Mouse (Mus musculus) c-Kit-positive CD71-positive TER-119-negative erythroid progenitor cells, embryonic 14.5 days (primary cell): ENCODE results near the gene Tmtc1.

ENCODE experiments used
- DNase-seq: peaks from one replicate; pipeline ENCODE4 v3.0.0-alpha.2; 2013; ENCODE audit warnings: low read depth

Gene Tmtc1

GRCm38 (mm10) chr6:148305821-148306220 is 138.4 kb downstream of the Tmtc1 start:
- DNase-seq = no peak

GRCm38 (mm10) chr6:148305191-148305590 is 139.0 kb downstream of the Tmtc1 start:
- no peak for DNase-seq

- no peak for DNase-seq
Measured at GRCm38 (mm10) chr6:148302261-148302660, 141.9 kb downstream of the Tmtc1 start.

GRCm38 (mm10) chr6:148297086-148297485 is 147.1 kb downstream of the Tmtc1 start:
- DNase-seq = no peak

- no peak for DNase-seq
Measured at GRCm38 (mm10) chr6:148296418-148296817, 147.8 kb downstream of the Tmtc1 start.

- DNase-seq = no peak
Measured at GRCm38 (mm10) chr6:148294506-148294905, 149.7 kb downstream of the Tmtc1 start.

DNA sequence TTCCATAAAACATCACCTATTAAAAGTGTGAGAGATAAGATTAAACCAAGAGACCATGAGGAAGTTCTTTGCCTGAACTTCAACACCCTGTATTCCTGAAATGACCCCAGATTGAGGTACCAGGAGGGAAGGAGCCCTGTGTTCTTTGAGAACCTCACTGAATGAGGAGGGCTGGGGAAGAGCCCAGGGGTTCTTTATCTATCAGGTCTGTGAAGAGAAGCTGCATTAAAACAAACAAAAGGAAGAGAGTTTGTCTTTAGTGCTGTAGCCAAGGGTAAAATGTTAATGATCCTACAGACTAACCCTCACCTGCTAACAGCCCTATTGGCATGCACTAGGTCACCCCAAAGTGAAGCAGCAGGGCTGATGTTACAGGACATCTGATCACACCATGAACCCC is 153.3 kb downstream of the Tmtc1 start:
- no peak for DNase-seq

DNA sequence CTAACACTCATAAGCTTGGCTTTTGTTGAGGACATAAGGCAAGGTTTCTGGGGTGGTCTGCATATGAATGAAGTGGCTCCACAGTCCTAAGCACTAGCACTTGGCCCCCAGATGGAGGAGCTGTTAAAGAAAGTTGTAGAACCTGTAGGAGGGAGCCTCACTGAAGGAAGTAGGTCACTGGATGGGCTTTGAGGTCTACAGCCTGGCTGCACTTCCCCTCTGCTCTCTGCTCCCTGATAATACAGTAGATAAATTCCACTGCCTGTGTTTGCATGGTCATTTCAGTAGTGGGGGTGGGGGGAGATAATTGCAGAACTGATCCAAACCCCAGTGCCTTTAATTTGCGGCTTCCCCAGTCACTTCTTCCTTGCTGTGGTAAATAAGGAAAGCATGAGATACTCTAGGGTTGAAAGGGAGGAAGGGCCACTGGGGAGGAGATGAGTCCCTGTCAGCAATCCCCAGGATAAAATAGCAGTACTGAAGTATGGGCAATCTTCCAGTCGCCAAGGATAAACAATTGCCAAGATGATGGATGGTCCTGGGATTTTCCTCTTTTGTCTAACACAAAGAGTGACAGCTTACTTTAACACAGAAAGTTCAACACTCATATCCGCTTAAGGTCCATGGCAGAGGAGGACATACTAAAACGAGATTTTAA is 160.8 kb downstream of the Tmtc1 start:
- no peak for DNase-seq

DNA sequence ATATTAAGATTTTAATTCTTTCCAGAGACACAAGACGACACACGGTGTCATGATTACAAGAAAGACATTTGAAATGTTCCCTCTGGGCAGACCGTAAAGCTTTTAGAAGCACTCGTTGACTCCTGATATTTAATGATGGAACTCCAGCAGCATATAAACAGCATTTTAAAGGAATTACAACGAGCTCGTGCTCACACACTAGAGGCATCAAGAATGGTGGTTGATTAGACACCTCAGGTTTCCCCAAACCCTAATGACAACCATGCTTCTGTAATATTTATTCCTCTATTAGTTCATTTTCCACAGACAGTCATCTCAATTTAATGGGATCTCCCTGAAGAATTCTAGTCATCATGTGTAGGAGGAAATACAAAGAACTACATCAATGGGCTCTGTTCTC is 164.9 kb downstream of the Tmtc1 start:
- DNase-seq = no peak

DNA sequence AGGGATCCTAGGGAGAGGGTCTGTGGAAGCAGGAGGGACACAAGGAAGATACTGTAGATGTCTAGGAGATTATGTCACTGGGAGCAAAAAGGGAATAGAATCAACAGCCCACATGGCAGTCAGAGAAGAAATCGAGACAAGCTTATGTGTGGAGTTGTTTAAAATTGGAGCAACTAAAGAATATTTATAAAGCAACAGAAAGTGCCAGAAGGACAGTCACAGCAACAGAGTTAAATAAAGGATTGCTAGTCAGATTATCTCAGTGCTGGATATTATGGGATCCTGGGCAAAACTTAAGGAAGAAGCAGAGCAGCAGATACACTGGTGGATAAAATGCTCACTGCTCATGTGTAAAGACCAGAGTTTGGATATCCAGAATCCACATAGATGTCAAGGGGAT is 167.8 kb downstream of the Tmtc1 start:
- DNase-seq = no peak

DNA sequence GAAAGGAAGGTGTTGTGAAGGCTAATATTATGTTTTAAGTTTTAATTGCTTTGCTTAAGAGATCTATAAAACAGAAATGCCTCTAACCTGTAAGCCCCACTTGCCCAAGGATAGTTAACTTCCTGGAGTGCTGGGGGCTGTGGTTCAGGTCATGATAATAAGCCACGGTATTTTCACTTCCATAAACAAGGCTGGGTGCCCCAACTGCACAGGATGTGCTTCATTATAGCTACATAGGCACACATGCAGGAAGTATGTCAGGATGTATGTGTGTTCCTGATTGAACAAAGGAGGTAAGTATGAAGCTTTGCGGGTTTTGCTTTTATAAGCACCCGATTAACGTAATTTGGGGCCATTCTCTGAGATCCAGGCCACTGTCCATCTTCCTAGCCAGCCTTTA is 169.1 kb downstream of the Tmtc1 start:
- no peak for DNase-seq

DNA sequence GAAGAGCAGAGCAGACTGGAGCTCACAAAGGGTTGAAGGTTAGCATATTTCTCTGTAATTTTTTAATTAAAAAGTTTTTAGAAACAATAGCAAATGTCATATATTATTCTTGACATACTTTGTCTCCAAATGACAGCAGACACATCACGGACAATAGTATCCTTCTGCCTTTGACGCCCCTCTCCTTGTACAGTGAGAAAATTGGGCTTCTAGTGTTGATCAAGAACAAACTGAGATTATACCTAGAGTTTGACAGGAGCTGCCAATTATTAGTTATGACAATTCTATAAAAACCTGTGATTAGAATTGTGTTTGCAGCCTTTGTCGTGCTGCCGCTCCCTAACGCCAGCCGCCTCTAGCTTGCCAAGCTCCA is 183.5 kb downstream of the Tmtc1 start:
- DNase-seq = no peak

- no peak for DNase-seq
Measured at GRCm38 (mm10) chr6:148259979-148260728, 184.0 kb downstream of the Tmtc1 start.

DNA sequence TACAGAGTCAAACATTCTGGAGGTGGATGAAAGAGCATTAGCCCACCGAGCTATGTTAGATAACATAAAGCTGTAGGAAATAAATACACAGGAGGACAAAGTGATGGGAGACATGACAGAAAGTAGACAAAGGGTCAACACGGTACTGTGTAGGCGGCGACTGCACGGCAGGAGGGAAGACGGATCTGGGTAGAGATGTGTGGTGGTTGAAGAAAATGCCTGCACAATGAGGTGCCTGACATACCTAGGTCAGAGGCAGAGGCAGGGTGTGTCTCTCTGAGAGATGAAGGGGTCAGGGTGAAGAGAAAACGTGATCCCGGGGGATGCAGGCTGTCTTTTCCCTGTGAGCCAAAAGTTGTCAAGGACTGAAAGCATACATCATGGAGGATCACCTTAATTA is 185.1 kb downstream of the Tmtc1 start:
- DNase-seq = no peak

DNA sequence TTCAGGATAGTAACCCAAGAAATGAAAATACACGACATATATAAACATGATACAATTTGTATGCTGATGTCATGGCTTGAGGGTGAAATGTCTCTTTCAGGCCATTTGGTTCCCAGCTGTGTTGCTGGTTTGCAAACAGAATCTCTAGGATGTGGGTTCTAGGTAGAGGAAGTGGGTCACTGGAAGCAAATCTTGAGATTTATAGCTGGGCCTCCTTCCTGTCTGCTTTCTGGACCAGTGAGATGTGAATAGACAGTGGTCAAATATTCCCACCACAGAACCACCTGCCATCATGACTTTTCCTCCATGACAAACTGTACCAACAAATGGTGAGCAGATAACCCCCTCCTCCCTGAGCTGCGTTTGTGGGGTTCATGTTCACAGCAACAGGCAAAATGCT is 186.4 kb downstream of the Tmtc1 start:
- DNase-seq = no peak

GRCm38 (mm10) chr6:148256109-148256508 is 188.1 kb downstream of the Tmtc1 start:
- no peak for DNase-seq

DNA sequence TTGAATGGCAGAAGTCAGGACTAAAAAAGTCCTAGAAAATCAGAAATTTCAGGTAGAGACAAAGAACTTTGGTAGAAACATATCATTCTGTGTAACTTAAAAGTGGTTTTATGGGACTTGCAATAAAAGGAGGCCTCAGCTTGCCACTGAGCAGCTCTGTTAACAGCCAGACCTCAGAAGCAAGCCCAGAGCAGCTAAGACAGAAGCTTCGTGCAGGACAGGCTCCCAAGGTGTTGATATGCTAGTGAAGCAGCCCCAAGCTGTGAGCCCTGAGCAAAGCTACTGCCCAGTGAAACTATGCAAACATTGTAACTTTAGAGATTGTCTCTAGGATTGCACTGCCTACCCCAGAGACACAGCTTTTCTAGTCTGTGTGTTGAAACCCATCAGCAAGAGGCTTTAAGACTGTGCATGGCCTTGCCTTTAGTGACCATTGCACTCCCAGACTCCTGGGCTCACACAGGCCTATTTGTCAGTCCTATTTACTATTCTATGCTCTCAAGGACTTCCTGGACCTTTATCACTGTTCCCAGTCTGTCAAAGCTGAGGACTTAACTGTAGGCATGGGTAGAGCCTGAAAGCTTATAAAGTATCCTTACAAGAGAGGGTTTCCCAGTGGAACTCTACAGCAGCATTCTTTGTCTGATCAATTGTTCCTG is 188.7 kb downstream of the Tmtc1 start:
- DNase-seq = no peak

DNA sequence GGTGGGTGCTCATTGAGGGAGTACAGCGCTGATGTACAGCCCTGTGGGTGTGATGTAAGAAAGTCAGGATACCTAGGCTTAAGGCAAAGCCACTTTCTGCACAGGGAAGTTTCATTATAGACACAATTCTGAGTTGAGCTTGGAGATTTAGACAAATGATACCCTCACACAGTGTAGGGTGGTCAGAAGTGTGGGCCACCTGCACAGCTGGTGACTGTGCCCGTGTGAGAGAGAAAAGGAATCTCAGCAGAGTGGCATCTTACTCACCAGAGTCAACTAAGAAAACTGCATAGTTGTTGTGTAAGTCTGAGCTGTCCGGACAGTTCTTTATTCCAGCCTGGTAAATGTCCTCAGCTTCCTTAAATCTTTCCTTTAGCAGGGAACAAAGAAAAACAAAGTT is 195.0 kb downstream of the Tmtc1 start:
- DNase-seq = no peak

DNA sequence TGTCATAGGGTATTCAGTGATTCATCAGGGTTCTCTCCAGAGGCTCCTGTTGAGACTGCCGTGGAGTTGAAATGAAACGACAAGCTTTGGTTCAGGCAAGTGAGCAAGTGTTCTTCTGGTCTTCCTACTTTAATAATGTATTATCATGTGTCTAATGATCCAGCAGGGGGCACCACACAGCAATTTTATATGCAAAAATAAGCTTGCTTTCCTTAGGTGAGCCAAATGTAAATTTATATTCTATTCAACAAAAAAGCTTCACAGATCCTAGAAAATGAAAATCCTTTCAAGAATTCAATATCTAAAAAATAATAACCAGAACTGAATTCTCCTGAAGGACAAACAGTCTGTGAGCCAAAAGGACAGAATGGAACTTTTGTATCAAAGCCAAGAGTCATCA is 195.6 kb downstream of the Tmtc1 start:
- DNase-seq = peak; percentile 34

GRCm38 (mm10) chr6:148246544-148246943 is 197.6 kb downstream of the Tmtc1 start:
- no peak for DNase-seq

- no peak for DNase-seq
Measured at GRCm38 (mm10) chr6:148244836-148245235, 199.4 kb downstream of the Tmtc1 start.

DNA sequence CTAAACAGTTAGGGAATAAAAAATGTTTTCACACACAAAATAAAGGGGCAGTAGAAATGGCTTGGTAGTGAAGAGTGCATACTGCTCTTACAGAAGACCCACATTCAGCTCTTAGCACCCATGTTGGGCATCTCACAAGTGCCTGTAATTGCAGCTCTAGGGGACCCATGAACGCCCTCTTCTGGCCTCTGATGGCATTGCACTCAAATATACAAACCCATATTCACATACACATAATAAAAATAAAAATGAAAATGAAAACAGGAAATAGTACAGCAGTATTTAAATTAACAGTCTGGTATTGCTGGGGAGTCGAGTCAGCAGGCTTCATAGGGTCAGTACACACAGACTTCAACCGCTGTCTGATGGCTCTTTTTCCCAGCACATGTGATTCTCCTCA is 201.9 kb downstream of the Tmtc1 start:
- no peak for DNase-seq

GRCm38 (mm10) chr6:148241685-148242084 is 202.5 kb downstream of the Tmtc1 start:
- no peak for DNase-seq
